9 mouse cellular contexts compared by ENCODE assay signal in the genomic region with DNA sequence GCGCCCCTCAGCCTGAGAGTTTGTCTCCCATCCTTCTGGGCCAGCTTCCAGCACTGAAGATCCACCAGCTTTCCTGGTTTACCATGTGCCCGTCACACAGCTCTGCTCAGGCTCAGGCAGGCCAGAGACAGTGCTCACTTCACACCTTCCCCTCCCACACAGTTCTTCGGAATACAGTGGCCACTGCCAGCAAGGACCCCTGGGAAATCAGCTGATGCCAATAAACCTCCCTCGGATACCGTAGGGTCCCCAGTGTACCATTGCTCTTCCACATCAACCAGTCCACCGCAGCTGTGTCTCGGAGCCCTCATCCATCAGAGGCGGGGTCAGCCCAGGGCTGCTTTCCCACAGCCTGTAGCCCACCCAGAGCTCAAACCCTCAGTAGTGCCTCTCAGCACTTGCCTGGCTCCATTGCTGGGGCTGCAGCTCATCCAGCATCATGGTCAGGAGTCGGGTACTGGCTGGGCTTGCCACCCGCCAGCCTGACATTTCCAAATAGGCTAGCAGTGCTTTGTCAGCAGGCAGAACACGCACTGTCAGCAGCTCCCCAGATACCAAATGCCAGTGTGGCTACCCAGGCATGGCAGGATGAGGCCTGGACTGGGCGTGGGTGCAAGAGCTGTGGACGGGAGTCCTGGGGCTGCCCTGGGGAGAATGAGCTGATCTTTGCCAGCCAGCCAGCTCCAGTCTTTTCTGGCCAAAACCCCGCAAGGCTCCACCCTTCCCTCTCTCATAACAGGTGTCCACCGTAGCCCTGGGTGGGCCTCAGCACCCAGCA. TPM values are rescaled to one million over a fixed set of nuclear protein-coding genes. Genes with fewer than 3 reads are reported as not detected.
DNase-seq lines count a peak whose midpoint lies in the region; ATAC-seq and TF ChIP-seq lines count a peak whose summit lies in the region.
"Had no signal": no experiment of that assay in that cellular context is flagged by ENCODE, and none has a peak within 500 bp of the region (broad histone marks: within the 10 kb centered on the region; RNA-seq: fewer than 3 reads in every experiment).

No protein-coding gene starts in this region.

- no peak overlapping the region for H3K9ac ChIP-seq in embryonic facial prominence, embryonic 15.5 days

- H3K27ac ChIP-seq in embryonic facial prominence, embryonic 15.5 days (replicated peaks): peak overlapping the region; percentile 52
- no peak overlapping the region for H3K27ac ChIP-seq in kidney, adult 2 months (ENCODE audit: insufficient read depth, low read depth, low read length)
- no peak overlapping the region for H3K27ac ChIP-seq in cerebellum, adult 2 months (ENCODE audit: insufficient read depth, low read length)

- peak; percentile 55 for DNase-seq in layer of hippocampus, adult 9-11 months
- DNase-seq in layer of hippocampus, postnatal 36 days: no peak
- DNase-seq in kidney, adult 2 months: peak; percentile 77
- peak; percentile 39 for DNase-seq in neural tube, embryonic 10.5 days (ENCODE audit: extremely low spot score, low spot score)
- DNase-seq in thymus, postnatal 4 days: no peak
- DNase-seq in retina, embryonic 14.5 days (ENCODE audit: low spot score): no peak
- no peak for DNase-seq in cerebellum, adult 2 months

- WGBS in embryonic facial prominence, embryonic 15.5 days: 62% methylated on average over 15 of the region's 15 CpGs
- 46% methylated on average over 15 of the region's 15 CpGs for WGBS in kidney, adult 2 months
- 37% methylated on average over 15 of the region's 15 CpGs for WGBS in cerebellum, adult 2 months

- no peak overlapping the region for H3K4me3 ChIP-seq in embryonic facial prominence, embryonic 15.5 days (replicated peaks)
- no peak overlapping the region for H3K4me3 ChIP-seq in kidney, adult 2 months (ENCODE audit: insufficient read depth, low read depth, low read length)
- H3K4me3 ChIP-seq in cerebellum, adult 2 months (replicated peaks; ENCODE audit: insufficient read depth, low read depth, low read length): no peak overlapping the region

- peaks cover 10% of the 10 kb centered on the region for H3K4me1 ChIP-seq in embryonic facial prominence, embryonic 15.5 days
- no peaks in the 10 kb centered on the region for H3K4me1 ChIP-seq in kidney, adult 2 months (ENCODE audit: control insufficient read depth, insufficient read depth, low read length)
- H3K4me1 ChIP-seq in cerebellum, adult 2 months (ENCODE audit: control insufficient read depth, insufficient read depth, low read length): peaks cover 12% of the 10 kb centered on the region

- 0 out of 2 replicates have a peak, but pooled peaks have one; percentile 40 for ATAC-seq in embryonic facial prominence, embryonic 15.5 days (ENCODE audit: insufficient number of reproducible peaks, low FRiP score, low TSS enrichment, low read depth)

- no peak for TF ChIP-seq POLR2A in kidney, adult 2 months (IDR thresholded peaks at IDR 0.05; ENCODE audit: low read depth, low read length)
- TF ChIP-seq POLR2A in cerebellum, adult 2 months (IDR thresholded peaks at IDR 0.05; ENCODE audit: borderline replicate concordance, insufficient read depth, low read length): no peak

- H3K36me3 ChIP-seq in embryonic facial prominence, embryonic 15.5 days: no peaks in the 10 kb centered on the region
- no peaks in the 10 kb centered on the region for H3K36me3 ChIP-seq in kidney, adult 2 months (ENCODE audit: control insufficient read depth, insufficient read depth, low read length)

- H3K27me3 ChIP-seq in embryonic facial prominence, embryonic 15.5 days: no peaks in the 10 kb centered on the region
- H3K27me3 ChIP-seq in kidney, adult 2 months (replicated peaks; ENCODE audit: control insufficient read depth, insufficient read depth, low read length): no peaks in the 10 kb centered on the region
- H3K27me3 ChIP-seq in cerebellum, adult 2 months (ENCODE audit: control insufficient read depth, insufficient read depth, low read length): no peaks in the 10 kb centered on the region

- no peak overlapping the region for H3K4me2 ChIP-seq in embryonic facial prominence, embryonic 15.5 days (replicated peaks)

- no peaks in the 10 kb centered on the region for H3K9me3 ChIP-seq in embryonic facial prominence, embryonic 15.5 days (replicated peaks)

- TF ChIP-seq CTCF in kidney, adult 2 months (conservative IDR thresholded peaks at IDR 0.05; ENCODE audit: insufficient read depth, insufficient read length, low read depth, low read length): no peak
- TF ChIP-seq CTCF in cerebellum, adult 2 months (IDR thresholded peaks at IDR 0.05; ENCODE audit: borderline replicate concordance, insufficient read depth, low read depth, low read length): no peak

RNA-seq across cellular contexts. Expression of a gene that starts 23.3 kb away (rescaled TPM):
- total RNA-seq in layer of hippocampus, postnatal 36 days (2021): not detected
- polyA plus RNA-seq in embryonic facial prominence, embryonic 15.5 days (2015; fragmentation: Nextera tagmentation; extraction: Ambion mirVana): not detected in 2 replicates
- not detected in 2 replicates for polyA plus RNA-seq in kidney, adult 2 months (2012; rRNA removed)
- not detected in 2 replicates for polyA plus RNA-seq in cerebellum, adult 2 months (2012; rRNA removed)
- total RNA-seq: ES-E14 had no signal

RNA-seq across cellular contexts. Expression of a gene that starts 40.5 kb away (rescaled TPM):
- total RNA-seq in layer of hippocampus, postnatal 36 days (2021): 10 to 100 TPM; 68.5 to 70.0 TPM
- polyA plus RNA-seq in embryonic facial prominence, embryonic 15.5 days (2015; fragmentation: Nextera tagmentation; extraction: Ambion mirVana): 24.3 and 24.7 TPM in 2 replicates
- 28.9 and 44.7 TPM in 2 replicates for polyA plus RNA-seq in kidney, adult 2 months (2012; rRNA removed)
- polyA plus RNA-seq in cerebellum, adult 2 months (2012; rRNA removed): 74.0 and 85.3 TPM in 2 replicates

RNA-seq across cellular contexts. Expression of a gene that starts 54.1 kb away (rescaled TPM):
- 10 to 100 TPM; 48.9 to 64.1 TPM for total RNA-seq in layer of hippocampus, postnatal 36 days (2021)
- 114 TPM in 2 replicates for polyA plus RNA-seq in embryonic facial prominence, embryonic 15.5 days (2015; fragmentation: Nextera tagmentation; extraction: Ambion mirVana)
- 39.3 and 39.4 TPM in 2 replicates for polyA plus RNA-seq in kidney, adult 2 months (2012; rRNA removed)
- 96.0 and 99.5 TPM in 2 replicates for polyA plus RNA-seq in cerebellum, adult 2 months (2012; rRNA removed)

RNA-seq across cellular contexts. Expression of a gene that starts 54.1 kb away (rescaled TPM):
- 10 to 100 TPM; 85.1 to 90.7 TPM for total RNA-seq in layer of hippocampus, postnatal 36 days (2021)
- 450 and 466 TPM in 2 replicates for polyA plus RNA-seq in embryonic facial prominence, embryonic 15.5 days (2015; fragmentation: Nextera tagmentation; extraction: Ambion mirVana)
- polyA plus RNA-seq in kidney, adult 2 months (2012; rRNA removed): 29.7 and 38.5 TPM in 2 replicates
- polyA plus RNA-seq in cerebellum, adult 2 months (2012; rRNA removed): 96.2 and 104 TPM in 2 replicates

Comparison
In these comparisons a context has a peak if more than half of its experiments do, and no peak if none do; other contexts are left out.
1. DNase-seq: peak in layer of hippocampus, adult 9-11 months (single experiment), kidney, adult 2 months (single experiment) and neural tube, embryonic 10.5 days (single experiment); none in layer of hippocampus, postnatal 36 days (0 of 2), thymus, postnatal 4 days (single experiment), retina, embryonic 14.5 days (single experiment) and cerebellum, adult 2 months (0 of 2).